Mouse (Mus musculus): ENCODE results near the gene Gm11992.
A peak's percentile ranks its signal among the peaks of the same experiment; 100 is the strongest.

Gm11992 gene

GRCm38 (mm10) chr11:9115367-9116120 is 67.2 kb downstream of the Gm11992 start:
- no peak for DNase-seq (ENCODE audit: low spot score)

GRCm38 (mm10) chr11:9116121-9116520 is 67.7 kb downstream of the Gm11992 start:
- DNase-seq (ENCODE audit: low spot score): peak; percentile 51

- no peak for DNase-seq (ENCODE audit: low spot score)
Measured at GRCm38 (mm10) chr11:9116916-9117315, 68.5 kb downstream of the Gm11992 start.

- DNase-seq (ENCODE audit: low spot score): peak; percentile 46
Measured at GRCm38 (mm10) chr11:9117358-9118049, 69.1 kb downstream of the Gm11992 start.

- no peak for DNase-seq (ENCODE audit: low spot score)
Measured at GRCm38 (mm10) chr11:9118050-9118420, 69.6 kb downstream of the Gm11992 start, which contains the start of gene Upp1. Gene Upp1, plus strand, starts transcription at chr11:9118103.

- peak; percentile 64 for DNase-seq (ENCODE audit: low spot score)
Measured at GRCm38 (mm10) chr11:9118421-9119121, 70.2 kb downstream of the Gm11992 start.
